Mouse (Mus musculus) embryonic fibroblast, embryonic 13.5 days (primary cell): ENCODE measurements around the gene Polr2m.

Experiments used
- CTCF ChIP-seq: IDR thresholded peaks from 2 replicates; pipeline ENCODE4 v1.5.1; 2011; ENCODE audit warnings: mild to moderate bottlenecking, control low read depth, low read length, moderate library complexity, borderline replicate concordance; ENCODE audit not compliant: insufficient read depth
- POLR2A ChIP-seq: IDR thresholded peaks from 2 replicates; pipeline ENCODE4 v1.6.1; 2011; ENCODE audit warnings: low read depth, mild to moderate bottlenecking, control low read depth, low read length, moderate library complexity

GRCm38 (mm10) chr9:71447573-71447972 lies 38.2 kb downstream of the Polr2m start:
- TF ChIP-seq POLR2A (no peak), CTCF (0 out of 2 replicates have a peak, but pooled peaks have one; percentile 8)
